Mouse (Mus musculus) common myeloid progenitor, adult 5-6 weeks (primary cell): ENCODE data around the gene Zfp26. TPM values are rescaled to one million over a fixed set of nuclear protein-coding genes. Genes with fewer than 3 reads are reported as not detected.

Experiments
- total RNA-seq: library from RNA; stranded (forward); fragments of 200-1000, 187-1606 nt; gene quantifications from 2 replicates; pipeline ENCODE4 v1.2.3, GENCODE M21; 2017

The Zfp26 gene
- total RNA-seq, 1 experiment from 2014 or later, result 62.8 TPM

Other genes starting within 250 kb of the Zfp26 start
- gene Olfr871, start 248.0 kb downstream of the Zfp26 start, total RNA-seq, result not detected in 2 replicates
- not detected in 2 replicates for gene Olfr872, start 223.0 kb downstream of the Zfp26 start, total RNA-seq
- gene Olfr39, start 177.8 kb downstream of the Zfp26 start, total RNA-seq, result not detected in 2 replicates
- not detected in 2 replicates for gene Olfr873, start 161.6 kb downstream of the Zfp26 start, total RNA-seq
- not detected in 2 replicates for gene Olfr18, start 124.1 kb downstream of the Zfp26 start, total RNA-seq
- 4.2 and 6.0 TPM in 2 replicates for gene Zfp560, start 75.0 kb downstream of the Zfp26 start, total RNA-seq
- gene Zfp426, start 32.6 kb upstream of the Zfp26 start, total RNA-seq, result 22.2 and 25.2 TPM in 2 replicates
- 61.9 and 81.3 TPM in 2 replicates for gene Zfp266, start 61.3 kb upstream of the Zfp26 start, total RNA-seq
- gene Zfp846, start 121.1 kb upstream of the Zfp26 start, total RNA-seq, result 5.2 and 8.8 TPM in 2 replicates
- gene Ubl5, start 182.7 kb upstream of the Zfp26 start, total RNA-seq, result 87.1 and 102 TPM in 2 replicates
- 6.5 and 8.2 TPM in 2 replicates for gene Fbxl12, start 184.6 kb upstream of the Zfp26 start, total RNA-seq
- gene Pin1, start 191.9 kb upstream of the Zfp26 start, total RNA-seq, result 9.5 and 16.3 TPM in 2 replicates